ENCODE assay signal across 8 mouse cellular contexts in the genomic region with DNA sequence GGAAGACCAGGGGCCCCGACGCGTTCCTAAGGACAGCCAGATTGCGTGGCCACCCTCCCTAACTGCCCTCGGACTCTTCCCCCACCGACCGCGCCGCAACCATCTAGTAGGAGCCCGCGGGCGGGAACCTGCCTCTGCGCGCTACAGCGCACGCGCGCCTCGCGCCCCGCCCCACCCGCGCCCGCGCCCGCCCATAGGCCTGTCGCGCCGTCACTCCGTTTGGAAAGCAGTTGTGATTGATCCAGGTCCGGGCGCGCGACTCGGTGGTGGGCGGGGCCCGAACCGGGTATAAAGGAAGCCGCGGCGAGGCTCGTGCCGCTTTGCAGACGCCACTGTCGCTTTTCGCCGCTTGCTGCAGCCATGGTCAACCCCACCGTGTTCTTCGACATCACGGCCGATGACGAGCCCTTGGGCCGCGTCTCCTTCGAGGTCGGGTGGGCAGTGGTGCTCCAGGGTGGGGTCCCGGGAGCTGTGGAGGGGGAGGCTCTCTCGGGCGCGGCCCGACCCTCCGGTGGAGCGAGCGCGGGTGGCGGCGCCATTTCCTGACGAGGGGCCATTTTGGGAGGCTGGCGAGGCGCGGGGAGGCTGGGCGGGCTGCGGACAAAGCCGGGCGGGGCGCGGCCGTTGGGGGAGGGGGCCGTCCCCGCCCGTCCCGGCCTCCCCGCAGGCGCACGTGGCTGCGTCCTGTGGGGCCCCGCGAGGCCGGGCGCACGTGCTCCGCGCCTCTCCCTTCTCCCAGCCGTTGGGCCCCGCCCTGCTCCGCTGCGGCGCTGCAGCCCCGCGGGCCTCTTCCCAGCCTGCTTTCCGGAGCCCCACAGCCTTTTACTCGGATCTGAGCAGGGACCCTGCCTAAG. TPM values are rescaled to one million over a fixed set of nuclear protein-coding genes. Genes with fewer than 3 reads are reported as not detected.
DNase-seq lines count a peak whose midpoint lies in the region; ATAC-seq lines count a peak whose summit lies in the region.

No protein-coding gene starts in this region.

- peaks cover 41% of the 10 kb centered on the region for H3K36me3 ChIP-seq in embryonic facial prominence, embryonic 10.5 days (replicated peaks)
- H3K36me3 ChIP-seq in midbrain, embryonic 11.5 days (ENCODE audit: control insufficient read depth, insufficient read depth, low read length) = peaks cover 13% of the 10 kb centered on the region; the same call in 1 of the 2 replicates

- peak; percentile 99 for DNase-seq in adrenal gland, postnatal 14 days
- peak; percentile 99 for DNase-seq in embryonic facial prominence, embryonic 10.5 days (ENCODE audit: low spot score)
- peak; percentile 98 for DNase-seq in kidney, adult 11 months
- DNase-seq in left cerebral cortex, postnatal 4 days = peak; percentile 99
- DNase-seq in midbrain, embryonic 11.5 days (ENCODE audit: low spot score, missing footprints) = peak; percentile 100
- peak; percentile 99 for DNase-seq in right cerebral cortex, postnatal 4 days
- peak; percentile 98 for DNase-seq in yolk sac, embryonic 10.5 days (ENCODE audit: low spot score)

- peak; percentile 66 for ATAC-seq in granulocyte monocyte progenitor cell, adult 5-6 weeks (replicated peaks; ENCODE audit: poor library complexity, severe bottlenecking)
- peak; percentile 95 for ATAC-seq in midbrain, embryonic 11.5 days (ENCODE audit: low FRiP score)

- WGBS in embryonic facial prominence, embryonic 10.5 days = under 1% methylated on average over 102 of the region's 102 CpGs
- WGBS in midbrain, embryonic 11.5 days = under 1% methylated on average over 98 of the region's 102 CpGs

- no peaks in the 10 kb centered on the region for H3K27me3 ChIP-seq in embryonic facial prominence, embryonic 10.5 days (replicated peaks; ENCODE audit: low read depth, poor library complexity, severe bottlenecking)
- H3K27me3 ChIP-seq in midbrain, embryonic 11.5 days (ENCODE audit: control insufficient read depth, insufficient read depth, low read length) = no peaks in the 10 kb centered on the region

- H3K4me2 ChIP-seq in midbrain, embryonic 11.5 days = peak overlapping the region; percentile 57

- H3K9ac ChIP-seq in midbrain, embryonic 11.5 days (ENCODE audit: low read length) = peak overlapping the region; percentile 97

- no peaks in the 10 kb centered on the region for H3K9me3 ChIP-seq in embryonic facial prominence, embryonic 10.5 days
- H3K9me3 ChIP-seq in midbrain, embryonic 11.5 days (ENCODE audit: control insufficient read depth, low read length) = no peaks in the 10 kb centered on the region

- peak overlapping the region; percentile 99 for H3K27ac ChIP-seq in embryonic facial prominence, embryonic 10.5 days (replicated peaks)
- peak overlapping the region; percentile 85 for H3K27ac ChIP-seq in midbrain, embryonic 11.5 days (ENCODE audit: low read depth, low read length)

- intact Hi-C loops in left cerebral cortex, postnatal 4 days (cut with DNase I) = no loop called here

- peaks cover 25% of the 10 kb centered on the region for H3K4me1 ChIP-seq in embryonic facial prominence, embryonic 10.5 days
- H3K4me1 ChIP-seq in midbrain, embryonic 11.5 days (ENCODE audit: control insufficient read depth, insufficient read depth, low read length) = peaks cover 13% of the 10 kb centered on the region; the same call in 1 of the 2 replicates

- peak overlapping the region; percentile 73 for H3K4me3 ChIP-seq in embryonic facial prominence, embryonic 10.5 days
- H3K4me3 ChIP-seq in midbrain, embryonic 11.5 days (ENCODE audit: low read depth, low read length) = peak overlapping the region; percentile 92

RNA-seq across cellular contexts. Expression of gene Ppia, which starts 0.5 kb away (rescaled TPM):
- total RNA-seq in adrenal gland, postnatal 14 days (2021) = 1,829 and 1,894 TPM in 2 replicates
- 6,156 and 6,219 TPM in 2 replicates for polyA plus RNA-seq in embryonic facial prominence, embryonic 10.5 days (2016; fragmentation: Nextera tagmentation; extraction: Ambion mirVana)
- 4,322 and 4,754 TPM in 2 replicates for total RNA-seq in granulocyte monocyte progenitor cell, adult 5-6 weeks (2014; fragmentation: Nextera tagmentation)
- 1,769 and 2,269 TPM in 2 replicates for total RNA-seq in granulocyte monocyte progenitor cell, adult 5-6 weeks (2017)
- total RNA-seq in left cerebral cortex, postnatal 4 days (2021) = 1,000 to 10,000 TPM; 2,159 to 2,195 TPM
- polyA plus RNA-seq in midbrain, embryonic 11.5 days (2014; fragmentation: Nextera tagmentation; extraction: Ambion mirVana) = 5,393 and 5,428 TPM in 2 replicates

RNA-seq across cellular contexts. Expression of gene Zmiz2, which starts 26.9 kb away (rescaled TPM):
- total RNA-seq in adrenal gland, postnatal 14 days (2021) = 44.7 and 51.3 TPM in 2 replicates
- polyA plus RNA-seq in embryonic facial prominence, embryonic 10.5 days (2016; fragmentation: Nextera tagmentation; extraction: Ambion mirVana) = 13.1 and 13.6 TPM in 2 replicates
- 39.9 and 62.9 TPM in 2 replicates for total RNA-seq in granulocyte monocyte progenitor cell, adult 5-6 weeks (2014; fragmentation: Nextera tagmentation)
- total RNA-seq in granulocyte monocyte progenitor cell, adult 5-6 weeks (2017) = 6.1 and 10.6 TPM in 2 replicates
- total RNA-seq in left cerebral cortex, postnatal 4 days (2021) = 100 to 1,000 TPM; 233 to 249 TPM
- polyA plus RNA-seq in midbrain, embryonic 11.5 days (2014; fragmentation: Nextera tagmentation; extraction: Ambion mirVana) = 13.3 and 16.4 TPM in 2 replicates

RNA-seq across cellular contexts. Expression of gene H2afv, which starts 28.5 kb away (rescaled TPM):
- 84.2 and 99.3 TPM in 2 replicates for total RNA-seq in adrenal gland, postnatal 14 days (2021)
- 746 and 786 TPM in 2 replicates for polyA plus RNA-seq in embryonic facial prominence, embryonic 10.5 days (2016; fragmentation: Nextera tagmentation; extraction: Ambion mirVana)
- total RNA-seq in granulocyte monocyte progenitor cell, adult 5-6 weeks (2014; fragmentation: Nextera tagmentation) = 152 and 264 TPM in 2 replicates
- total RNA-seq in granulocyte monocyte progenitor cell, adult 5-6 weeks (2017) = 119 and 143 TPM in 2 replicates
- total RNA-seq in left cerebral cortex, postnatal 4 days (2021) = 10 to 100 TPM; 35.4 to 44.5 TPM
- polyA plus RNA-seq in midbrain, embryonic 11.5 days (2014; fragmentation: Nextera tagmentation; extraction: Ambion mirVana) = 966 and 1,015 TPM in 2 replicates

RNA-seq across cellular contexts. Expression of gene Purb, which starts 59.9 kb away (rescaled TPM):
- total RNA-seq in adrenal gland, postnatal 14 days (2021) = 73.6 and 75.8 TPM in 2 replicates
- 17.5 and 17.7 TPM in 2 replicates for polyA plus RNA-seq in embryonic facial prominence, embryonic 10.5 days (2016; fragmentation: Nextera tagmentation; extraction: Ambion mirVana)
- total RNA-seq in granulocyte monocyte progenitor cell, adult 5-6 weeks (2014; fragmentation: Nextera tagmentation) = 29.3 and 36.4 TPM in 2 replicates
- total RNA-seq in granulocyte monocyte progenitor cell, adult 5-6 weeks (2017) = 35.7 and 43.4 TPM in 2 replicates
- total RNA-seq in left cerebral cortex, postnatal 4 days (2021) = 10 to 100 TPM; 88.1 to 89.5 TPM
- 12.8 and 13.7 TPM in 2 replicates for polyA plus RNA-seq in midbrain, embryonic 11.5 days (2014; fragmentation: Nextera tagmentation; extraction: Ambion mirVana)

Comparison
In these comparisons a context has a peak if more than half of its experiments do, and no peak if none do; other contexts are left out.
1. Peak in every context shown above with its lines: DNase-seq, ATAC-seq, H3K4me3 ChIP-seq and H3K27ac ChIP-seq.